Mouse (Mus musculus) ES-E14 (cell line): ENCODE results near the gene Rsph9. TPM values are rescaled to one million over a fixed set of nuclear protein-coding genes. Genes with fewer than 3 reads are reported as not detected.

Source experiments
- DNase-seq: peaks from one replicate; pipeline ENCODE4 v3.0.0-alpha.2; 2013; ENCODE audit warnings: low read depth, low spot score
- H3K27ac ChIP-seq: 2 replicates; pipeline ENCODE4 v1.5.1; 2012; ENCODE audit warnings: low read depth, mild to moderate bottlenecking, low read length, moderate library complexity, mixed read lengths; ENCODE audit not compliant: poor library complexity, insufficient read depth, severe bottlenecking
- H3K36me3 ChIP-seq: 2 replicates; pipeline ENCODE4 v1.6.1; 2012; ENCODE audit warnings: mild to moderate bottlenecking, low read length, moderate library complexity, mixed read lengths; ENCODE audit not compliant: control insufficient read depth, poor library complexity, insufficient read depth, severe bottlenecking
- H3K4me1 ChIP-seq, 2 experiments: fragments of 150-350 bp in 1 of 2; sonication (generic) in 1 of 2; 2 replicates each; pipeline ENCODE4 v1.6.1; 2012; ENCODE audit warnings: low read length in 2 of 2, mild to moderate bottlenecking in 1 of 2, mixed read lengths in 1 of 2; ENCODE audit not compliant: control insufficient read depth in 2 of 2, insufficient read depth in 2 of 2, poor library complexity in 1 of 2
- H3K4me3 ChIP-seq, 2 experiments: fragments of 150-350 bp in 1 of 2; sonication (generic) in 1 of 2; 2 replicates each; pipeline ENCODE4 v1.5.1; 2012; ENCODE audit warnings: low read length in 2 of 2, low read depth in 1 of 2, mild to moderate bottlenecking in 1 of 2, mixed read lengths in 1 of 2; ENCODE audit not compliant: insufficient read depth in 1 of 2, poor library complexity in 1 of 2, severe bottlenecking in 1 of 2
- H3K9ac ChIP-seq: 2 replicates; pipeline ENCODE4 v1.6.1; 2012; ENCODE audit warnings: low read depth, mild to moderate bottlenecking, low read length, mixed read lengths; ENCODE audit not compliant: poor library complexity, insufficient read depth, severe bottlenecking
- H3K9me3 ChIP-seq: fragments of 150-350 bp; sonication (generic); 2 replicates; pipeline ENCODE4 v1.6.1; 2012; ENCODE audit warnings: low read depth, mild to moderate bottlenecking, low read length; ENCODE audit not compliant: control insufficient read depth, insufficient read depth
- CHD2 ChIP-seq: IDR thresholded peaks from 2 replicates; pipeline ENCODE4 v1.6.1; 2014; ENCODE audit warnings: mild to moderate bottlenecking, low read depth, low read length, inconsistent platforms
- HCFC1 ChIP-seq: IDR thresholded peaks from 2 replicates; pipeline ENCODE4 v1.6.1; 2012; ENCODE audit warnings: low read length, inconsistent platforms, borderline replicate concordance; ENCODE audit not compliant: insufficient read depth
- MAFK ChIP-seq: IDR thresholded peaks from 2 replicates; pipeline ENCODE4 v1.6.1; 2014; ENCODE audit warnings: mild to moderate bottlenecking, low read depth, low read length, inconsistent platforms; ENCODE audit not compliant: insufficient read depth
- ZC3H11A ChIP-seq: IDR thresholded peaks from 2 replicates; pipeline ENCODE4 v1.6.1; 2012; ENCODE audit warnings: low read depth, mild to moderate bottlenecking, inconsistent platforms, low read length, borderline replicate concordance
- ZNF384 ChIP-seq: IDR thresholded peaks from 2 replicates; pipeline ENCODE4 v1.6.1; 2012; ENCODE audit warnings: low read depth, low read length, inconsistent platforms
- in situ Hi-C, 2 experiments: fragments of 600-800 bp; cut with MboI; formaldehyde crosslinking; loops; one replicate each; pipeline ENCODE4 v1.15.1; 2025; ENCODE audit warnings: low sequenced_read_pairs in 2 of 2, inconsistent platforms in 1 of 2; ENCODE audit not compliant: unreplicated experiment in 2 of 2
- total RNA-seq: library from RNA; depleted of rRNA; stranded (reverse); fragments of 300-350 nt; gene quantifications from 2 replicates; pipeline ENCODE4 v1.2.3, GENCODE M21; 2012

Rsph9 gene
- total RNA-seq, 1 experiment, result 0.85 TPM

- no peak overlapping the region for H3K27ac ChIP-seq
- no peak for DNase-seq
- H3K9ac ChIP-seq, result no peak overlapping the region
- H3K36me3 ChIP-seq, result peaks cover 30% of the 10 kb centered on the region
- no peak overlapping the region for H3K4me3 ChIP-seq
- no peaks in the 10 kb centered on the region for H3K9me3 ChIP-seq
- H3K4me1 ChIP-seq, result no peaks in the 10 kb centered on the region
- in situ Hi-C loops, result no loop called here
- TF ChIP-seq ZC3H11A (no peak), ZNF384 (no peak), CHD2 (no peak), HCFC1 (no peak), MAFK (no peak)
Measured at GRCm38 (mm10) chr17:46116881-46117280, 27.1 kb downstream of the Rsph9 start.

- peaks cover 30% of the 10 kb centered on the region for H3K36me3 ChIP-seq
- DNase-seq, result no peak
- no peak overlapping the region for H3K9ac ChIP-seq
- TF ChIP-seq HCFC1, result no peak
- no peak for TF ChIP-seq ZNF384
- no peak for TF ChIP-seq CHD2
- no peak for TF ChIP-seq ZC3H11A
- no peak overlapping the region for H3K27ac ChIP-seq
- in situ Hi-C loops, result no loop called here
- no peaks in the 10 kb centered on the region for H3K9me3 ChIP-seq
- H3K4me1 ChIP-seq, result no peaks in the 10 kb centered on the region
- H3K4me3 ChIP-seq, result no peak overlapping the region
Measured at GRCm38 (mm10) chr17:46116138-46116537, 27.9 kb downstream of the Rsph9 start.

- Histone ChIP-seq H3K27ac (no peak overlapping the region), H3K9ac (no peak overlapping the region), H3K4me3 (no peak overlapping the region), H3K9me3 (no peaks in the 10 kb centered on the region), H3K4me1 (no peaks in the 10 kb centered on the region), H3K36me3 (peaks cover 30% of the 10 kb centered on the region)
- in situ Hi-C loops, result no loop called here
- no peak for DNase-seq
- TF ChIP-seq MAFK, result no peak
- no peak for TF ChIP-seq CHD2
- TF ChIP-seq ZC3H11A, result no peak
- no peak for TF ChIP-seq ZNF384
- no peak for TF ChIP-seq HCFC1
Measured at GRCm38 (mm10) chr17:46115489-46115888, 28.5 kb downstream of the Rsph9 start.

GRCm38 (mm10) chr17:46110402-46111289, 33.4 kb downstream of the Rsph9 start, which contains the start of gene Mrps18a:
TSS of gene Mrps18a (plus strand) at chr17:46110986.
- TF ChIP-seq HCFC1, result peak; percentile 78; the same call in 1 of the 2 replicates
- no peak for TF ChIP-seq MAFK
- peak within 1 kb of the TSS; percentile 86 for H3K9ac ChIP-seq
- peaks cover 4% of the 10 kb centered on the region; the same call in 1 of the 2 replicates for H3K36me3 ChIP-seq
- H3K4me3 ChIP-seq, result peak within 1 kb of the TSS; percentile 81 to 84
- in situ Hi-C loops, result no loop called here
- DNase-seq, result peak; percentile 71
- H3K27ac ChIP-seq, result no peak within 1 kb of the TSS
- no peaks in the 10 kb centered on the region for H3K4me1 ChIP-seq
- no peaks in the 10 kb centered on the region for H3K9me3 ChIP-seq
